Mouse (Mus musculus): ENCODE measurements around the gene Ins2. TPM values are rescaled to one million over a fixed set of nuclear protein-coding genes. Genes with fewer than 3 reads are reported as not detected.

The Ins2 gene
- polyA plus RNA-seq, 1 experiment from 2014 or later, result not detected

DNA sequence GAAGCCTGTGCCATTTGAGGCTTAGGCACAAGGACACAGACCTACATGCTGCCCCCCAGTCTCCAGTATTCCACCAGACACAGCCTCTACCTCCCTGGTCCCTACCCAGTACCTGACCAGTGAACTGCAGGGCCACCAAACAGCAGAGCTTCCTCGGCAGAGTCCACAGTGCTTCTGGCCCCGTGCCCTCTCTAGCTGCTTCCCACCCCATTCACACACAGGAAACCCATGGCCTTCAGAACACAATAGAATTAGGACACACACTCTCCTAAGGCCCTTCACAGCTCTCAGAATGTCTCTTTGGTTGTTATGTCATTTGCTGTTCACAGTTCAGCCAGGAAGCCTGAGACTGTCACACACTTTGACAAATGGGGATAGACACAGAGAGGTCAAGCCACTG, 76.5 kb downstream of the Ins2 start, which contains the start of gene Igf2:
Gene Igf2, minus strand, starts transcription at position 158 of the 400 bp plus-strand sequence.
- no peaks in the 10 kb centered on the region for H3K36me3 ChIP-seq (ENCODE audit: insufficient read depth, low read length)
- ATAC-seq, result peak; percentile 58

DNA sequence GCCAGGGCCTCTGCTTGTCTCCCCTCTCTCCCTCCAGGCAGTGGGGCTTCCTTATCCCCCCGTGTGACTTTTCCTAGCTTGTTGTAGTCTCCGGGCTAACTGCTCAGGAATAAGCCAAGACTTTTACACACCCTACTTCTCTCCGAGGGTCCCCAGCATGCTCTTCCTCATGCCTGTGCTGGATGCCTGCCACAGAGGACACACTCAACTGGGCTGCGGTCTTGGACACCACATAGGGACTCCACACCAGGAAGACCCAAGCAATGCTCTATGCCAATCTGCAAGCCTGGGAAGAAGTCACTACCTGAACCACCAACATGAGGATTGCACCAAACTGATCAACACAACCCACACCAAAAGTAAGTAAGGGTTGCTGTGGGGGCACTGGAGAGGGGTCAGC, 77.1 kb downstream of the Ins2 start:
- Histone ChIP-seq H3K36me3 (ENCODE audit: insufficient read depth, low read length) (no peaks in the 10 kb centered on the region), H3K4me3 (ENCODE audit: low read depth, low read length) (no peak overlapping the region), H3K9me3 (ENCODE audit: low read length) (no peaks in the 10 kb centered on the region), H3K4me2 (replicated peaks; ENCODE audit: low read depth, low read length) (no peak overlapping the region), H3K27ac (ENCODE audit: low read length) (no peak overlapping the region), H3K9ac (replicated peaks; ENCODE audit: low read depth) (no peak overlapping the region), H3K27me3 (replicated peaks; ENCODE audit: insufficient read depth, low read length) (peaks cover 48% of the 10 kb centered on the region), H3K4me1 (ENCODE audit: insufficient read depth, low read depth, low read length) (no peaks in the 10 kb centered on the region)
- ATAC-seq, result no peak
- 80% methylated on average over 4 of the region's 4 CpGs for WGBS
- DNase-seq (ENCODE audit: low spot score), result no peak
- TF ChIP-seq CTCF (IDR thresholded peaks at IDR 0.05) (no peak), EP300 (IDR thresholded peaks at IDR 0.05) (no peak)

More for the DNA sequence above, 76.5 kb downstream of the Ins2 start, which contains the start of gene Igf2:
- 58% methylated on average over 2 of the region's 2 CpGs for WGBS
- no peak within 1 kb of the TSS for H3K4me2 ChIP-seq (replicated peaks; ENCODE audit: low read depth, low read length)
- H3K9ac ChIP-seq (replicated peaks; ENCODE audit: low read depth), result no peak within 1 kb of the TSS
- peaks cover 42% of the 10 kb centered on the region for H3K27me3 ChIP-seq (replicated peaks; ENCODE audit: insufficient read depth, low read length)
- peak; percentile 36 for DNase-seq (ENCODE audit: low spot score)
- no peaks in the 10 kb centered on the region for H3K9me3 ChIP-seq (ENCODE audit: low read length)
- H3K27ac ChIP-seq (ENCODE audit: low read length), result no peak within 1 kb of the TSS
- TF ChIP-seq CTCF (IDR thresholded peaks at IDR 0.05) (no peak), EP300 (IDR thresholded peaks at IDR 0.05) (no peak)
- H3K4me1 ChIP-seq (ENCODE audit: insufficient read depth, low read depth, low read length), result no peaks in the 10 kb centered on the region
- no peak within 1 kb of the TSS for H3K4me3 ChIP-seq (ENCODE audit: low read depth, low read length)

DNA sequence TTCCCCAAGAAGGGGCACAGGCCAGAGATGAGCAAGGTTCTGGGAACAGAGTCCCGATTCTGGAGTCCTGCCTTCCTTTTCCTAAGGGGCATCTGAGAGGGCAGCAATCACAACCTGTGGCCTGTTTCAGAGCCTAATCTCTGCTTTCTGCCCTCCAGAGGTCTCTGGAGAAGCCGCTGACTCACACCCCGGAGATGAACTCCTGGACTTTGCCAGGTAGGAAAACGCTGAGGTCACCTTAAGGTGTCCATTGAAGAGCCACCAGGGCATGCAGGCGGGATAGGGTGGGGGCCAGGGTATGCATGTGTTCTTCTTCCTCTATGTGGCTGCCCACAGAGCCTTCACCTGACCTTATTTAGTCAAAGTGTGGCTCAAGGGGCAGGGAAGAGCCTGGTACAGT, 77.8 kb downstream of the Ins2 start:
- no peaks in the 10 kb centered on the region for H3K36me3 ChIP-seq (ENCODE audit: insufficient read depth, low read length)
- TF ChIP-seq EP300 (IDR thresholded peaks at IDR 0.05) (no peak), CTCF (IDR thresholded peaks at IDR 0.05) (no peak)
- H3K4me1 ChIP-seq (ENCODE audit: insufficient read depth, low read depth, low read length), result no peaks in the 10 kb centered on the region; the same call in 1 of the 2 replicates
- no peak overlapping the region for H3K27ac ChIP-seq (ENCODE audit: low read length)
- no peak overlapping the region for H3K4me2 ChIP-seq (replicated peaks; ENCODE audit: low read depth, low read length)
- ATAC-seq (no peak), DNase-seq (ENCODE audit: low spot score) (no peak)
- no peak overlapping the region for H3K4me3 ChIP-seq (ENCODE audit: low read depth, low read length)
- H3K27me3 ChIP-seq (replicated peaks; ENCODE audit: insufficient read depth, low read length), result peaks cover 55% of the 10 kb centered on the region
- H3K9ac ChIP-seq (replicated peaks; ENCODE audit: low read depth), result no peak overlapping the region
- WGBS, result 68% methylated on average over 5 of the region's 5 CpGs
- H3K9me3 ChIP-seq (ENCODE audit: low read length), result no peaks in the 10 kb centered on the region

DNA sequence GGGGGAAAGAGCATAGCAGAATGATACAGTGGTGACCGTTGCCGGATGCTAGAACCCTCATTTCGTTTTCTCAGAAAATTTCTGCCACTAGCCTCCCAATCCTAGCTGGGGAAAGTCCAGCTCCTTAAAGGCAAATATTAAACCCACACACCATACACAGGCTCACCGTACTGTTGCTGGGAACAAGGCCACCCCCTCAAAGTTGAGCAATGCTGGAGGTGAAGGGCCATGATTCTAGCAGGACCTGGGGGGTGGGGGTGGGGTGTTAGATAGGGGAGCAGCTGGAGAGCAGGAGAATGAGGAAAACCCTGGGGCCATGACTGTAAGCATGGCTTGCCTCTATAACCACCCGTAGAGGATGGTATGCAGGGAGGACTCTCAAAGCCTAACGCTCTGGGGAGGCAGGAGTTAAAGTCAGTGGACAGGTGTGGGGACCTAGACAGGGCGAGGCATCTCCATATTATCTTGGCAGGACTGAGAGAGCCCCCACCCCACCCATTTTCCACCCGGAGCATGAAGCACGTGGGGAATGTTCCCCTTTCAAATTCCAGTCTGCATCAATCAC, 78.6 kb downstream of the Ins2 start:
- WGBS, result 10% methylated on average over 9 of the region's 9 CpGs
- no peaks in the 10 kb centered on the region; the same call in 1 of the 2 replicates for H3K4me1 ChIP-seq (ENCODE audit: insufficient read depth, low read depth, low read length)
- H3K36me3 ChIP-seq (ENCODE audit: insufficient read depth, low read length), result no peaks in the 10 kb centered on the region
- H3K27ac ChIP-seq (ENCODE audit: low read length), result no peak overlapping the region
- H3K27me3 ChIP-seq (replicated peaks; ENCODE audit: insufficient read depth, low read length), result peaks cover 63% of the 10 kb centered on the region
- H3K9ac ChIP-seq (replicated peaks; ENCODE audit: low read depth), result no peak overlapping the region
- DNase-seq (ENCODE audit: low spot score) (no peak), ATAC-seq (no peak)
- no peak overlapping the region; the same call in 1 of the 2 replicates for H3K4me2 ChIP-seq (replicated peaks; ENCODE audit: low read depth, low read length)
- no peak overlapping the region for H3K4me3 ChIP-seq (ENCODE audit: low read depth, low read length)
- TF ChIP-seq EP300 (IDR thresholded peaks at IDR 0.05) (no peak), CTCF (IDR thresholded peaks at IDR 0.05) (no peak)
- no peaks in the 10 kb centered on the region for H3K9me3 ChIP-seq (ENCODE audit: low read length)

DNA sequence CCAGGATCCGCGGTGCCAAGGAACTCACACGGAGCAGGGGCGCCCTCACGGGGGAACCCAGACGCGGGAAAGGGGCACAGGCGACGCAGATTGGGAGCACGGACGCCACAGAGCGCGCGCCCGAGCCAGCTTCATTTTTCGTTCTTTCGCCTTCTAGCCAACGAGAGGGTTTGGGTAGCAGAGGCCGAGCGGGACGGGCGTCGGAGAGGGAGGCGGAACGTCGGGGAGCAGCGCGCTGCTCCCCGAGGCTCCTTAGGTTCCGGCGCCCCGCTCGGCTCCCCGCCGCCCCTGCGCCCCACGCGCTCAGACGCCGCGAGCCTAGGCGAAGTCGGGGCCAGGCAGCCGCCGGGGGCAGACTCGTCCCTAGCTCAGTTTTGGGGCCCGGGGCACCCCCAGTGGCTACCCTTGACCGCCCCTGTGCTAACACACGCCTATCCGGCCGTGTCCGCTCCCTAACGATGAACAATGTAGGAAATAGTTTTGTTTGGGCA, 79.2 kb downstream of the Ins2 start:
- no peaks in the 10 kb centered on the region for H3K9me3 ChIP-seq (ENCODE audit: low read length)
- WGBS, result 2% methylated on average over 39 of the region's 53 CpGs
- no peak for DNase-seq (ENCODE audit: low spot score)
- H3K4me1 ChIP-seq (ENCODE audit: insufficient read depth, low read depth, low read length), result no peaks in the 10 kb centered on the region; the same call in 1 of the 2 replicates
- no peaks in the 10 kb centered on the region for H3K36me3 ChIP-seq (ENCODE audit: insufficient read depth, low read length)
- H3K27me3 ChIP-seq (replicated peaks; ENCODE audit: insufficient read depth, low read length), result peaks cover 69% of the 10 kb centered on the region
- ATAC-seq, result no peak
- H3K9ac ChIP-seq (replicated peaks; ENCODE audit: low read depth), result no peak overlapping the region
- peak overlapping the region; percentile 19; the same call in 1 of the 2 replicates for H3K4me3 ChIP-seq (ENCODE audit: low read depth, low read length)
- H3K27ac ChIP-seq (ENCODE audit: low read length), result no peak overlapping the region
- TF ChIP-seq EP300 (IDR thresholded peaks at IDR 0.05) (no peak), CTCF (IDR thresholded peaks at IDR 0.05) (no peak)
- H3K4me2 ChIP-seq (replicated peaks; ENCODE audit: low read depth, low read length), result peak overlapping the region; percentile 48

DNA sequence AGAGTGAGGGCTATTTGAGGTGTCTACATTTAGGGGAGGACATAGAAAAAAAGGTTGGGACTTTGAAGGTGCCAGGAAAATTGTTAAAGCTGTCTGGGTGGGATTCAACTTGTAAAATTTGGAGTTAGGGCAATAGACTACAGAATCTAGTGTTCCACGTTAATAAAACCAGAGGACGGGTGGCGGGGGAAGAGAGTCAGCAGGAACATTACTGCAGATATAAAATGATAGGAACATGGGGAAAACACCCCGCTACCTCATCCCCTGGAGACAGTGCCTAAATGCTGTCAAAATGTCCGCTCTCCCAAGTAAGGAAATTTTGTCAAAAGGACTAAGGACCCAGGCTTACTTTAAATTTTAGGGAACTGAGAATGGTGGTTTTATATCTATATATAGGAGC, 80.0 kb downstream of the Ins2 start:
- H3K9me3 ChIP-seq (ENCODE audit: low read length), result no peaks in the 10 kb centered on the region
- H3K9ac ChIP-seq (replicated peaks; ENCODE audit: low read depth), result no peak overlapping the region
- no peak overlapping the region for H3K4me2 ChIP-seq (replicated peaks; ENCODE audit: low read depth, low read length)
- H3K36me3 ChIP-seq (ENCODE audit: insufficient read depth, low read length), result no peaks in the 10 kb centered on the region
- H3K27me3 ChIP-seq (replicated peaks; ENCODE audit: insufficient read depth, low read length), result peaks cover 77% of the 10 kb centered on the region
- ATAC-seq, result no peak
- TF ChIP-seq EP300 (IDR thresholded peaks at IDR 0.05), result no peak
- TF ChIP-seq CTCF (IDR thresholded peaks at IDR 0.05), result no peak
- no peak overlapping the region for H3K27ac ChIP-seq (ENCODE audit: low read length)
- no peak for DNase-seq (ENCODE audit: low spot score)
- 50% methylated on average over 5 of the region's 5 CpGs for WGBS
- no peak overlapping the region for H3K4me3 ChIP-seq (ENCODE audit: low read depth, low read length)
- H3K4me1 ChIP-seq (ENCODE audit: insufficient read depth, low read depth, low read length), result no peaks in the 10 kb centered on the region; the same call in 1 of the 2 replicates

Data from lung, postnatal 0 days (tissue).